Mouse (Mus musculus): Measurements from ENCODE around the gene Cdsn. TPM values are rescaled to one million over a fixed set of nuclear protein-coding genes. Genes with fewer than 3 reads are reported as not detected.

The Cdsn gene
- polyA plus RNA-seq, 1 experiment: not detected

GRCm38 (mm10) chr17:35524354-35524753, 27.6 kb upstream of the Cdsn start:
- TF ChIP-seq POLR2A (IDR thresholded peaks at IDR 0.05; ENCODE audit: borderline replicate concordance, control insufficient read depth, low read depth, low read length) (no peak), CTCF (IDR thresholded peaks at IDR 0.05; ENCODE audit: control insufficient read depth, insufficient read depth, low read length) (no peak)
- WGBS: 91% methylated on average over 9 of the region's 9 CpGs
- Histone ChIP-seq H3K27ac (ENCODE audit: control insufficient read depth, insufficient read depth, low read depth, low read length, poor library complexity) (no peak overlapping the region), H3K4me1 (ENCODE audit: control insufficient read depth, insufficient read depth, low read length) (no peaks in the 10 kb centered on the region), H3K4me3 (replicated peaks; ENCODE audit: control insufficient read depth, low read depth, low read length) (no peak overlapping the region)

GRCm38 (mm10) chr17:35526644-35527043, 25.3 kb upstream of the Cdsn start:
- no peaks in the 10 kb centered on the region for H3K4me1 ChIP-seq (ENCODE audit: control insufficient read depth, insufficient read depth, low read length)
- H3K4me3 ChIP-seq (replicated peaks; ENCODE audit: control insufficient read depth, low read depth, low read length): no peak overlapping the region
- TF ChIP-seq POLR2A (IDR thresholded peaks at IDR 0.05; ENCODE audit: borderline replicate concordance, control insufficient read depth, low read depth, low read length) (no peak), CTCF (IDR thresholded peaks at IDR 0.05; ENCODE audit: control insufficient read depth, insufficient read depth, low read length) (no peak)
- no peak overlapping the region for H3K27ac ChIP-seq (ENCODE audit: control insufficient read depth, insufficient read depth, low read depth, low read length, poor library complexity)
- WGBS: 40% methylated on average over 8 of the region's 8 CpGs

- no peaks in the 10 kb centered on the region for H3K4me1 ChIP-seq (ENCODE audit: control insufficient read depth, insufficient read depth, low read length)
- TF ChIP-seq CTCF (IDR thresholded peaks at IDR 0.05; ENCODE audit: control insufficient read depth, insufficient read depth, low read length): no peak
- no peak for TF ChIP-seq POLR2A (IDR thresholded peaks at IDR 0.05; ENCODE audit: borderline replicate concordance, control insufficient read depth, low read depth, low read length)
- no peak overlapping the region for H3K27ac ChIP-seq (ENCODE audit: control insufficient read depth, insufficient read depth, low read depth, low read length, poor library complexity)
- H3K4me3 ChIP-seq (replicated peaks; ENCODE audit: control insufficient read depth, low read depth, low read length): no peak overlapping the region
- 16% methylated on average over 3 of the region's 3 CpGs for WGBS
Observed at GRCm38 (mm10) chr17:35532360-35532759, 19.6 kb upstream of the Cdsn start.

- Histone ChIP-seq H3K4me1 (ENCODE audit: control insufficient read depth, insufficient read depth, low read length) (no peaks in the 10 kb centered on the region), H3K27ac (ENCODE audit: control insufficient read depth, insufficient read depth, low read depth, low read length, poor library complexity) (no peak within 1 kb of the TSS), H3K4me3 (replicated peaks; ENCODE audit: control insufficient read depth, low read depth, low read length) (no peak within 1 kb of the TSS)
- 26% methylated on average over 7 of the region's 7 CpGs for WGBS
- TF ChIP-seq CTCF (IDR thresholded peaks at IDR 0.05; ENCODE audit: control insufficient read depth, insufficient read depth, low read length) (no peak), POLR2A (IDR thresholded peaks at IDR 0.05; ENCODE audit: borderline replicate concordance, control insufficient read depth, low read depth, low read length) (no peak)
Observed at GRCm38 (mm10) chr17:35532901-35533300, 19.0 kb upstream of the Cdsn start, which contains the start of gene Psors1c2. Gene Psors1c2 (plus strand): TSS chr17:35533201.

GRCm38 (mm10) chr17:35534343-35534742, 17.6 kb upstream of the Cdsn start:
- TF ChIP-seq POLR2A (IDR thresholded peaks at IDR 0.05; ENCODE audit: borderline replicate concordance, control insufficient read depth, low read depth, low read length): no peak
- peak; percentile 88 for TF ChIP-seq CTCF (IDR thresholded peaks at IDR 0.05; ENCODE audit: control insufficient read depth, insufficient read depth, low read length)
- 7% methylated on average over 6 of the region's 6 CpGs for WGBS
- Histone ChIP-seq H3K4me1 (ENCODE audit: control insufficient read depth, insufficient read depth, low read length) (no peaks in the 10 kb centered on the region), H3K4me3 (replicated peaks; ENCODE audit: control insufficient read depth, low read depth, low read length) (no peak overlapping the region), H3K27ac (ENCODE audit: control insufficient read depth, insufficient read depth, low read depth, low read length, poor library complexity) (no peak overlapping the region)

- TF ChIP-seq POLR2A (IDR thresholded peaks at IDR 0.05; ENCODE audit: borderline replicate concordance, control insufficient read depth, low read depth, low read length) (no peak), CTCF (IDR thresholded peaks at IDR 0.05; ENCODE audit: control insufficient read depth, insufficient read depth, low read length) (no peak)
Observed at GRCm38 (mm10) chr17:35537421-35537820, 14.5 kb upstream of the Cdsn start.

GRCm38 (mm10) chr17:35538476-35538875, 13.5 kb upstream of the Cdsn start:
- no peaks in the 10 kb centered on the region for H3K4me1 ChIP-seq (ENCODE audit: control insufficient read depth, insufficient read depth, low read length)
- TF ChIP-seq CTCF (IDR thresholded peaks at IDR 0.05; ENCODE audit: control insufficient read depth, insufficient read depth, low read length): no peak
- TF ChIP-seq POLR2A (IDR thresholded peaks at IDR 0.05; ENCODE audit: borderline replicate concordance, control insufficient read depth, low read depth, low read length): no peak
- H3K4me3 ChIP-seq (replicated peaks; ENCODE audit: control insufficient read depth, low read depth, low read length): no peak overlapping the region
- 78% methylated on average over 1 of the region's 1 CpGs for WGBS
- H3K27ac ChIP-seq (ENCODE audit: control insufficient read depth, insufficient read depth, low read depth, low read length, poor library complexity): no peak overlapping the region

More at GRCm38 (mm10) chr17:35537421-35537820, 14.5 kb upstream of the Cdsn start:
- Histone ChIP-seq H3K27ac (ENCODE audit: control insufficient read depth, insufficient read depth, low read depth, low read length, poor library complexity) (no peak overlapping the region), H3K4me1 (ENCODE audit: control insufficient read depth, insufficient read depth, low read length) (no peaks in the 10 kb centered on the region), H3K4me3 (replicated peaks; ENCODE audit: control insufficient read depth, low read depth, low read length) (no peak overlapping the region)
- WGBS: 73% methylated on average over 4 of the region's 4 CpGs

GRCm38 (mm10) chr17:35539540-35539939, 12.4 kb upstream of the Cdsn start:
- H3K27ac ChIP-seq (ENCODE audit: control insufficient read depth, insufficient read depth, low read depth, low read length, poor library complexity): no peak overlapping the region
- 50% methylated on average over 10 of the region's 10 CpGs for WGBS

More at GRCm38 (mm10) chr17:35539540-35539939, 12.4 kb upstream of the Cdsn start:
- Histone ChIP-seq H3K4me1 (ENCODE audit: control insufficient read depth, insufficient read depth, low read length) (peaks cover 1% of the 10 kb centered on the region; the same call in 1 of the 2 replicates), H3K4me3 (replicated peaks; ENCODE audit: control insufficient read depth, low read depth, low read length) (no peak overlapping the region)
- no peak for TF ChIP-seq POLR2A (IDR thresholded peaks at IDR 0.05; ENCODE audit: borderline replicate concordance, control insufficient read depth, low read depth, low read length)
